Mouse (Mus musculus) lung, adult 2 months (tissue): Measurements from ENCODE around the gene Gria4. TPM values are rescaled to one million over a fixed set of nuclear protein-coding genes. Genes with fewer than 3 reads are reported as not detected.

ENCODE experiments used
- DNase-seq: peaks from one replicate; pipeline ENCODE4 v3.0.0; 2022
- H3K4me1 ChIP-seq: fragments of 200-500 bp; 2 replicates; pipeline ENCODE4 v1.6.1; 2011; ENCODE audit warnings: low read length; ENCODE audit not compliant: control insufficient read depth, insufficient read depth
- H3K4me3 ChIP-seq: fragments of 200-500 bp; replicated peaks from 2 replicates; pipeline ENCODE3; 2011; ENCODE audit warnings: low read depth, mild to moderate bottlenecking, control low read depth, low read length; ENCODE audit errors: extremely low read depth
- CTCF ChIP-seq: fragments of 200-500 bp; IDR thresholded peaks from 2 replicates; pipeline ENCODE4 v1.5.1; 2011; ENCODE audit warnings: mild to moderate bottlenecking, low read length, control low read depth; ENCODE audit not compliant: insufficient read depth
- POLR2A ChIP-seq: fragments of 200-500 bp; IDR thresholded peaks from 2 replicates; pipeline ENCODE4 v1.6.1; 2011; ENCODE audit warnings: low read depth, mild to moderate bottlenecking, control low read depth, low read length, borderline replicate concordance; ENCODE audit errors: extremely low read depth
- WGBS: fragments of 180-500 bp; shearing (Covaris S2); methylation state at CpG from one replicate; pipeline ENCODE4 v1.1.7; 2018; 5-methylcytosine and 5-hydroxymethylcytosine counted together
- polyA plus RNA-seq: library from polyadenylated mRNA; depleted of rRNA; stranded (reverse); fragments of >200 nt; gene quantifications from 2 replicates; pipeline ENCODE4 v1.2.3, GENCODE M21; 2012

The Gria4 gene
- polyA plus RNA-seq, 1 experiment, result 0.09 TPM

DNA sequence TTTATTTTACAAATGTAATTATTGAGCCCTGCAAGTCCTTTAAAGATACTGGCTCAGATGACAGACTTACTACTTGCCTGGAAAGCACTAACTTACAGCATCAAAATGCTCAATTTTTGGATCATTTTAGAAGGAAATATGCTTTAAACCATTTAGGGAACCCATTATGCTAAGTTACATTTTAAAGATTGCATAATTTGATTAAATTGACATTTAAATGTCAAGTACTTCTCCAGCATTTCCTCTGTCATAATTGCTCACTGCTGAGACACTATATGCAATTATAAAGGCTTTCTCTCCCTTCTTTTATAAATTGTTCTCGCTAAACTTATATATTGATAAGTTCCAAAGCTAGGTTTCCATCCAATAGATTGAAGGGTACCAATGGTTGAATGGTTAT is 108.9 kb downstream of the Gria4 start:
- no peak overlapping the region for H3K4me3 ChIP-seq
- no peak for TF ChIP-seq CTCF
- TF ChIP-seq POLR2A, result no peak
- H3K4me1 ChIP-seq, result no peaks in the 10 kb centered on the region
- WGBS, result 63% methylated on average over 1 of the region's 1 CpGs
- DNase-seq, result no peak

DNA sequence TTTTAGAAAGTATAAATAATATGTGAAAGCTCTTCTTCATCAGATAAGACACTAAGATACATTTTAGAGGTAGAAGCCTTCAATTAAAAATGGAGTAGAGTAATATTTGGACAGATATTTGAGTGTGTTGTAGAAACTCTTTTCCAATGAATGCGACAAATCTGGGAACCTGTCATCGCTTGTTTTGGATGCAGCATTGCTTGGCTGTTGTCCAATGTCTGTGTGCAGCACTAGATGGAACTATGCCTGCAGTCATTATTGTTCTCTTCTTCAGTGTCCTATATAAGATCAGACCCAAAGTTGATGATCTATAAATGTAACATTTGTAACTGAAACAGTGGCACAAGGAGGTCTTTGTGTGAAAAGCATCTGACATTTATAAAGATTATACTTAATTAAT is 115.8 kb downstream of the Gria4 start:
- Histone ChIP-seq H3K4me1 (no peaks in the 10 kb centered on the region), H3K4me3 (no peak overlapping the region)
- no peak for DNase-seq
- no peak for TF ChIP-seq CTCF
- no peak for TF ChIP-seq POLR2A
- 77% methylated on average over 2 of the region's 2 CpGs for WGBS

DNA sequence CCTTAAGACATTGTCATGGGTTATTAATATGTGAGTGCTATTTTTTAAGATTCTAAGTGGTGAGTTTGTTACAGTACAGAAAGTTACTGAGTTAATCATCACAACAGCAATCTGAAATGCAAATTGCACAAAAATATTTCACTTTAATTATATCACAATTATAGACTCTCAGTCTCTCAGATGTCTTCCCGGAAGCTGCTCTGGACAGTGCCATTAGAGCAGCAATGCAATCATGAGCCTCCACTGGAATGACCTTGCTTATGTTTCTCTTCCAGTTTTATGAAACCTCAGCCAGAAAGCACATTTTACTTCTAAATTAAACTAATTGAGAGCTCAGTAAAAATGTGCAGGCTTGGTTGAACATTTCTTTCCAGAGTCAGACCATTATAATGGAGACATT is 116.9 kb downstream of the Gria4 start:
- no peak overlapping the region for H3K4me3 ChIP-seq
- H3K4me1 ChIP-seq, result no peaks in the 10 kb centered on the region
- no peak for TF ChIP-seq POLR2A
- 83% methylated on average over 1 of the region's 1 CpGs for WGBS
- no peak for DNase-seq

DNA sequence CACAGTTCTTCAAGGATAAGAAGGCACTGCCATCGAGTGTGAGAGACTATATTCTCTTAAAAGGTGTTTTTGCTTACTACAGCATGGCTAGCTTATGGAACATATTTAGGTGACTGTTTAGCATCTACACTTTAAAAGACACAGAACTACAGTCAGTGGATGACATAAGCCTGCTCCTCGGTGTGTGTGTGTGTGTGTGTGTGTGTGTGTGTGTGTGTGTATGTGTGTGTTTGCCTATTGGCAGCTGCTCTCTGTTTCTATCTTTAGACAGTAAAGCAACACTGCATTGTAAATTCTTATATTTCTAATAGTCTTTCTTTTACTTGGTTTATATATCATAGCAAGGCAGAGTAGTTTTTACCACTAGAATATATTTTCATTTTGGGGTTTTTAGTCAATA is 130.3 kb downstream of the Gria4 start:
- H3K4me3 ChIP-seq, result no peak overlapping the region
- TF ChIP-seq POLR2A (no peak), CTCF (no peak)
- H3K4me1 ChIP-seq, result no peaks in the 10 kb centered on the region
- WGBS, result 57% methylated on average over 2 of the region's 2 CpGs
- no peak for DNase-seq

DNA sequence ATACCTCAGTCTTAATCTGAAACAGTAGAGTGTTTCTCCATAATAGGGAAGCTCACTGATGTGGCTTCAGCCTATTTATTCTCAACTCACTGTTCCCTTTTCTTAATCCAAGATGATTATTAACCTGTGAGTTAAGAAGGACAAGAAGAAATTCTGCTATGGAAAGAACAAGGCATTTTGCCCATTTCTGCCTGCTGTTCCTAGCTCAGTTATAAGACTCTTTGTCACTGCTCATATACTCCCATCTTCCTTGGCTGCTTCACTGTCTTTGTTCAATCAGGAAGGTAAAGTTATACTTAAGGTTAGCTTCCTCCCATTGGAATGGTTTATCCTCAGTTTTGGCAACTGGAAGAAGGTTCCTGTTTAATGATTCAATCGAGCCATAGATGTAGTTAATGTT is 133.6 kb downstream of the Gria4 start:
- TF ChIP-seq CTCF (no peak), POLR2A (no peak)
- Histone ChIP-seq H3K4me3 (no peak overlapping the region), H3K4me1 (no peaks in the 10 kb centered on the region)
- DNase-seq, result no peak
- 42% methylated on average over 1 of the region's 1 CpGs for WGBS

DNA sequence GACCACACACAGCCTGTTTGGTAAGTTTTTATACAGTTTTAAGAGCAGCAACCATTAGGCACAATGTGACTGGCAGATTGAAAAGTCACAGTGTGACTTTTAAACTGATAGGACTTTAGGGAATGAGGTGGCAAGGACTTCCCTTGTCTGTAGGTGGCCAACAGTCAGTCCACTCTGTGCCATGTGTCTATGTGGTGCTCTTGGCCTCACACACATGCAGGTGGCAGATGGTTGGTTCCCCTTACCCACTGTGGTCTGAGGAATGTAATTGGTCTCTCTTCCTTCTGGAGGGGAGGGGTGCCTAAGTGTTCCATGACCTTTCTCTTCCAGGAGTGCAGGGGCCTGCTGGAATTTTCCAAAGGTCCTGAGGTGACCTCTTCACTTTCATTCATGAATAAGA is 137.1 kb downstream of the Gria4 start:
- Histone ChIP-seq H3K4me1 (no peaks in the 10 kb centered on the region), H3K4me3 (no peak overlapping the region)
- DNase-seq, result no peak
- no peak for TF ChIP-seq CTCF
- TF ChIP-seq POLR2A, result no peak

DNA sequence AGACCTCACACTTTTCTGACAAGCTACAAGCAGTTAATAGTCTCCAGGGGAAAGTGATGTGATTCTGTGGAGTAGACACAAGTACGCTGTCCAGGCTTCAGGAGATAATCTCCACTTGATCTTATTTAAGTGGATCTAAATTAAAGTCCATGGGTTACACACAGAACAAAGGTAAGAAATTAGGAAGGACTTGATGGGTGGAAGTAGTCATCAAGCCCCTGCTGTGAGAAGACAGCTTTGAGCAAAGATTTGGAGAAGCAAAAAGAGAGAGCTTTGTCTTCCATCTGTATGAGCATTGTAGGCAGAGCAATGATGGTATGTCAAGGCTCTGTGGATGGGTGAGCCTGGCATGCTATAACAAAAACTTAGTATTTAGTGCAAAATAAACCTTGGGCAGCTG is 141.7 kb downstream of the Gria4 start:
- H3K4me3 ChIP-seq, result no peak overlapping the region
- DNase-seq, result no peak
- TF ChIP-seq POLR2A (no peak), CTCF (no peak)
- no peaks in the 10 kb centered on the region for H3K4me1 ChIP-seq
- 68% methylated on average over 1 of the region's 1 CpGs for WGBS

DNA sequence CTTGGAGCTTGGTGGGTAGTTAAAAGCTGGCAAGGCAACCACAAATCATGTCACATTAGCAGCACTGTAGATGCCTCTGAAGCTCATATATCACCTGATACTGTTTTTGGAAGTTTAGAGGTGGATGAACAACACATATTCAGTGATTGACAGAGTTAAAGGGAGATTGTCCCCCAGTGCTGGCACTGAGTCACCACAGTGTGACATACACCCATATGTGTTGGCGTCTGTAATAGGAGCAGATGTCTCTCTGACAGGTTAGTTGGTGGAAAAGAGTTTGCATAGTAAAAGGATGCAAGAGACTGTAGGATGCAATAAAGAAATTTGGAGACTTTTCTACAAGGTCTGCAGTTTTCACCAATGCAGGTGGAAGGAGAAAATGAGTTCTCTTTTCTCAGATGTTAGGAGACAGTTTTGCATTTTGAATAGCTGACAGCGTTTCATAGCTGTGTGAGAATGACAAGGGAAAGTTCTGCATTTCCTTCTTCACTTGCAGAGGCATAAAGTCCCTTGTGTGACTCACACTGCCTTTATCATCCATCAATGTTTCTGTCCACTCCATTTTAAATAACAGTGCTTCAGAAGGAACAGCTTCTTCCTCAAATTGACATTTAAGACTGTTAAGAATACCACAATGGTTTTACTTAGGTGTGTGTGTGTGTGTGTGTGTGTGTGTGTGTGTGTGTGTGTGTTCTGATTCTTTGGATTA is 156.7 kb downstream of the Gria4 start:
- Histone ChIP-seq H3K4me3 (no peak overlapping the region), H3K4me1 (no peaks in the 10 kb centered on the region)
- no peak for DNase-seq
- TF ChIP-seq POLR2A (no peak), CTCF (no peak)
- 49% methylated on average over 2 of the region's 2 CpGs for WGBS

DNA sequence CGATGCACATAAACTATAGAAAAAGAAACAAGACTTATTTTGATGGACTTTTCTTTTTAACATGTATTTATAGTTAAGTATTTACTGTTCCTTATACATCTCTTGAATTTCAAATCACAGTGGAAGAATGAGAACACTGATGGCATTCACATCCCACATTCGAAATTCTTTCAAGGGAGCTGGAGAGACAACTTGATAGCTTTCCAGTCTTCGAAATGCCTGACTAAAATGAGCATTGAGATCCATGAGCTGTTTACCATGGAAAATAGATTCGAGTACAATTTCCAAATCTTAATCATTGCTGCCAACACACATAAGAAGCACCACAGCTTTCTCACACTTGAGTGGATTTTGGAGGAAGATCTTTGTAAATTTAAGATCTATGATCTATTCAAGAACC is 164.1 kb downstream of the Gria4 start:
- no peak for DNase-seq
- WGBS, result 63% methylated on average over 4 of the region's 4 CpGs
- no peaks in the 10 kb centered on the region for H3K4me1 ChIP-seq
- no peak overlapping the region for H3K4me3 ChIP-seq
- TF ChIP-seq POLR2A (no peak), CTCF (no peak)

DNA sequence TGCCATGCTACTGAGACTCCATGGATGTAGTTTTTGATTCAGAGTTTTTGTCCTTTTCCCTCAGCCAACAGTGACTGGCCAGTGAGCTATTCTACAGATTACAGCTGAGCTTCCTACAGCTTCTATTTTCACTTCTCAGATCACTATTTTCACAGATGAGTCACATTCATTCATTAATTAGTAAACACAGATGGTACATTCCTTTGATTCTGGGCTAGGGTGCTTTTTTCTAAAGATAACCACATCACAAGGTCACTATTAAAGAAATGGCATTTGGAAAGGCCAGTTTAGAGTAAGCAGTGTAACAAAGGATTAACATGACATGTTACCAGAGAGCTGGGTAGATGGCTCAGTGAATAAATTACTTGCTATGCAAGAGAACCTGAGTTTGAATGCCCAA is 180.7 kb downstream of the Gria4 start:
- Histone ChIP-seq H3K4me3 (no peak overlapping the region), H3K4me1 (no peaks in the 10 kb centered on the region)
- DNase-seq, result no peak
- no peak for TF ChIP-seq POLR2A
- no peak for TF ChIP-seq CTCF
